Mouse (Mus musculus) neural tube, embryonic 13.5 days (tissue): ENCODE data around the gene Olfr522. TPM values are rescaled to one million over a fixed set of nuclear protein-coding genes. Genes with fewer than 3 reads are reported as not detected.
"Not testable (repeated sequence)": the region's sequence is repeated elsewhere in the genome, so short reads cannot be mapped to it uniquely, and the experiment has no call there.

Source experiments
- ATAC-seq: fragments of 200-750 bp; cut with Nextera tagmentation; 2 replicates; pipeline ENCODE4 v1.8.0; 2017; ENCODE audit warnings: low read depth, mild to moderate bottlenecking, moderate TSS enrichment, moderate library complexity
- H3K27ac ChIP-seq: fragments of 300-500 bp; sonication (generic); replicated peaks from 2 replicates; pipeline ENCODE4 v1.5.1; 2015; ENCODE audit warnings: moderate library complexity, mild to moderate bottlenecking, inconsistent platforms
- H3K27me3 ChIP-seq: fragments of 300-500 bp; sonication (generic); 2 replicates; pipeline ENCODE4 v1.6.1; 2015; ENCODE audit warnings: mild to moderate bottlenecking, inconsistent platforms
- H3K36me3 ChIP-seq: fragments of 300-500 bp; sonication (generic); 2 replicates; pipeline ENCODE4 v1.6.1; 2015; ENCODE audit warnings: mild to moderate bottlenecking, inconsistent platforms
- H3K4me1 ChIP-seq: fragments of 300-500 bp; sonication (generic); replicated peaks from 2 replicates; pipeline ENCODE4 v1.6.1; 2015; ENCODE audit warnings: inconsistent platforms
- H3K4me2 ChIP-seq: fragments of 300-500 bp; sonication (generic); 2 replicates; pipeline ENCODE4 v1.6.1; 2015; ENCODE audit warnings: inconsistent platforms, mild to moderate bottlenecking, moderate library complexity
- H3K4me3 ChIP-seq: fragments of 300-500 bp; sonication (generic); 2 replicates; pipeline ENCODE4 v1.5.1; 2015; ENCODE audit warnings: mild to moderate bottlenecking, inconsistent platforms
- H3K9ac ChIP-seq: fragments of 300-500 bp; sonication (generic); 2 replicates; pipeline ENCODE4 v1.6.1; 2015; ENCODE audit warnings: moderate library complexity, mild to moderate bottlenecking, inconsistent platforms
- H3K9me3 ChIP-seq: fragments of 300-500 bp; sonication (generic); 2 replicates; pipeline ENCODE4 v1.6.1; 2016; ENCODE audit warnings: inconsistent platforms
- WGBS: fragments of 180-500 bp; shearing (Covaris S2); methylation state at CpG from one replicate; pipeline ENCODE4 v1.1.7; 2015; 5-methylcytosine and 5-hydroxymethylcytosine counted together
- polyA plus RNA-seq: library from polyadenylated mRNA; unstranded; fragments of >200 nt; fragmentation: Nextera tagmentation; extraction: Ambion mirVana; gene quantifications from 2 replicates; pipeline ENCODE4 v1.2.1, GENCODE M21; 2015

Gene Olfr522
- polyA plus RNA-seq, 1 experiment from 2014 or later: not detected

GRCm38 (mm10) chr7:140153829-140154217 lies 10.7 kb downstream of the Olfr522 start:
- peaks cover 33% of the 10 kb centered on the region for H3K27me3 ChIP-seq
- H3K36me3 ChIP-seq: peaks cover 7% of the 10 kb centered on the region; the same call in 1 of the 2 replicates
- peak overlapping the region; percentile 75 for H3K9ac ChIP-seq
- ATAC-seq: peak; percentile 42
- peak overlapping the region; percentile 47 for H3K4me3 ChIP-seq
- H3K9me3 ChIP-seq: no peaks in the 10 kb centered on the region
- WGBS: 26% methylated on average over 4 of the region's 4 CpGs
- H3K4me1 ChIP-seq: peaks cover 27% of the 10 kb centered on the region
- H3K27ac ChIP-seq: peak overlapping the region; percentile 78; the same call in 1 of the 2 replicates
- H3K4me2 ChIP-seq: peak overlapping the region; percentile 66

- H3K27ac ChIP-seq: no peak overlapping the region
These were observed 11.2 kb downstream of the Olfr522 start for GRCm38 (mm10) chr7:140153383-140153782.

GRCm38 (mm10) chr7:140144550-140144949 lies 20.0 kb downstream of the Olfr522 start:
- Histone ChIP-seq H3K4me2 (no peak overlapping the region), H3K36me3 (peaks cover 9% of the 10 kb centered on the region; the same call in 1 of the 2 replicates), H3K4me1 (no peaks in the 10 kb centered on the region), H3K27ac (no peak overlapping the region), H3K9ac (no peak overlapping the region), H3K27me3 (no peaks in the 10 kb centered on the region), H3K9me3 (no peaks in the 10 kb centered on the region), H3K4me3 (no peak overlapping the region)
- no peak for ATAC-seq
- WGBS: 87% methylated on average over 4 of the region's 4 CpGs

More at GRCm38 (mm10) chr7:140153383-140153782, 11.2 kb downstream of the Olfr522 start:
- Histone ChIP-seq H3K4me3 (peak overlapping the region; percentile 47), H3K4me1 (peaks cover 27% of the 10 kb centered on the region), H3K9ac (peak overlapping the region; percentile 75), H3K27me3 (peaks cover 33% of the 10 kb centered on the region), H3K4me2 (peak overlapping the region; percentile 66), H3K36me3 (peaks cover 7% of the 10 kb centered on the region; the same call in 1 of the 2 replicates), H3K9me3 (no peaks in the 10 kb centered on the region)
- ATAC-seq: peak; percentile 40
- WGBS: 4% methylated on average over 28 of the region's 28 CpGs

- Histone ChIP-seq H3K36me3 (no peaks in the 10 kb centered on the region), H3K27ac (no peak overlapping the region), H3K9me3 (no peaks in the 10 kb centered on the region), H3K9ac (peak overlapping the region; percentile 38; the same call in 1 of the 2 replicates), H3K4me3 (no peak overlapping the region), H3K4me2 (no peak overlapping the region), H3K4me1 (peaks cover 14% of the 10 kb centered on the region), H3K27me3 (no peaks in the 10 kb centered on the region)
- 5% methylated on average over 14 of the region's 14 CpGs for WGBS
- ATAC-seq: no peak
These were observed 23.2 kb downstream of the Olfr522 start for GRCm38 (mm10) chr7:140141350-140141749.

- H3K27ac ChIP-seq: peak overlapping the region; percentile 83
- H3K4me3 ChIP-seq: peak overlapping the region; percentile 73
- no peaks in the 10 kb centered on the region for H3K36me3 ChIP-seq
- H3K4me1 ChIP-seq: peaks cover 14% of the 10 kb centered on the region
- under 1% methylated on average over 8 of the region's 8 CpGs for WGBS
- H3K9ac ChIP-seq: peak overlapping the region; percentile 87
- peak overlapping the region; percentile 79 for H3K4me2 ChIP-seq
- H3K27me3 ChIP-seq: no peaks in the 10 kb centered on the region
- ATAC-seq: no peak; the same call in 1 of the 2 replicates
- H3K9me3 ChIP-seq: no peaks in the 10 kb centered on the region
These were observed 26.6 kb downstream of the Olfr522 start for GRCm38 (mm10) chr7:140138021-140138310.

GRCm38 (mm10) chr7:140137135-140138020 lies 27.2 kb downstream of the Olfr522 start, which contains the start of gene Mtg1:
Gene Mtg1 (plus strand): TSS chr7:140137564.
- peaks cover 14% of the 10 kb centered on the region for H3K4me1 ChIP-seq
- H3K27me3 ChIP-seq: no peaks in the 10 kb centered on the region
- H3K9ac ChIP-seq: peak within 1 kb of the TSS; percentile 87
- no peaks in the 10 kb centered on the region for H3K36me3 ChIP-seq
- H3K27ac ChIP-seq: peak within 1 kb of the TSS; percentile 83
- WGBS: 2% methylated on average over 39 of the region's 39 CpGs
- H3K4me2 ChIP-seq: peak within 1 kb of the TSS; percentile 79
- ATAC-seq: peak; percentile 98
- H3K4me3 ChIP-seq: peak within 1 kb of the TSS; percentile 73
- no peaks in the 10 kb centered on the region for H3K9me3 ChIP-seq

- 88% methylated on average over 5 of the region's 5 CpGs for WGBS
- ATAC-seq: no peak
- peaks cover 14% of the 10 kb centered on the region for H3K4me1 ChIP-seq
- H3K4me2 ChIP-seq: no peak overlapping the region
- H3K9ac ChIP-seq: no peak overlapping the region
- H3K4me3 ChIP-seq: no peak overlapping the region
- no peak overlapping the region for H3K27ac ChIP-seq
- no peaks in the 10 kb centered on the region for H3K9me3 ChIP-seq
- H3K27me3 ChIP-seq: no peaks in the 10 kb centered on the region
- H3K36me3 ChIP-seq: peaks cover 7% of the 10 kb centered on the region; the same call in 1 of the 2 replicates
These were observed 29.3 kb downstream of the Olfr522 start for GRCm38 (mm10) chr7:140135106-140135770.

- not testable (repeated sequence) for H3K4me2 ChIP-seq, H3K4me3 ChIP-seq, H3K27me3 ChIP-seq, H3K9ac ChIP-seq, H3K27ac ChIP-seq, ATAC-seq, H3K9me3 ChIP-seq
- peaks cover 15% of the 10 kb centered on the region for H3K36me3 ChIP-seq
- 95% methylated on average over 7 of the region's 7 CpGs for WGBS
- H3K4me1 ChIP-seq: peaks cover 14% of the 10 kb centered on the region
These were observed 30.5 kb downstream of the Olfr522 start for GRCm38 (mm10) chr7:140134033-140134432.

- H3K9me3 ChIP-seq, H3K27ac ChIP-seq, H3K27me3 ChIP-seq, H3K4me1 ChIP-seq, H3K9ac ChIP-seq, H3K4me2 ChIP-seq, ATAC-seq, H3K4me3 ChIP-seq: not testable (repeated sequence)
- 95% methylated on average over 7 of the region's 7 CpGs for WGBS
- peaks cover 15% of the 10 kb centered on the region for H3K36me3 ChIP-seq
These were observed 32.4 kb downstream of the Olfr522 start for GRCm38 (mm10) chr7:140132184-140132583.

GRCm38 (mm10) chr7:140127911-140128310 lies 36.7 kb downstream of the Olfr522 start:
- Histone ChIP-seq H3K4me3 (no peak overlapping the region), H3K27me3 (no peaks in the 10 kb centered on the region), H3K9me3 (no peaks in the 10 kb centered on the region), H3K27ac (no peak overlapping the region), H3K36me3 (peaks cover 15% of the 10 kb centered on the region), H3K9ac (no peak overlapping the region), H3K4me2 (no peak overlapping the region), H3K4me1 (peaks cover 16% of the 10 kb centered on the region)
- no peak for ATAC-seq
- WGBS: 77% methylated on average over 2 of the region's 2 CpGs

- H3K27ac ChIP-seq: no peak overlapping the region
- H3K4me3 ChIP-seq: no peak overlapping the region
- no peak overlapping the region for H3K9ac ChIP-seq
- 92% methylated on average over 3 of the region's 3 CpGs for WGBS
- H3K27me3 ChIP-seq: no peaks in the 10 kb centered on the region; the same call in 1 of the 2 replicates
- no peaks in the 10 kb centered on the region for H3K9me3 ChIP-seq
- peaks cover 16% of the 10 kb centered on the region for H3K4me1 ChIP-seq
- H3K4me2 ChIP-seq: peak overlapping the region; percentile 11; the same call in 1 of the 2 replicates
- H3K36me3 ChIP-seq: peaks cover 15% of the 10 kb centered on the region
- no peak for ATAC-seq
These were observed 37.6 kb downstream of the Olfr522 start for GRCm38 (mm10) chr7:140126934-140127333.

GRCm38 (mm10) chr7:140126022-140126350 lies 38.6 kb downstream of the Olfr522 start:
- 11% methylated on average over 5 of the region's 5 CpGs for WGBS
- Histone ChIP-seq H3K36me3 (peaks cover 15% of the 10 kb centered on the region), H3K9ac (peak overlapping the region; percentile 76), H3K4me1 (peaks cover 16% of the 10 kb centered on the region), H3K27me3 (no peaks in the 10 kb centered on the region; the same call in 1 of the 2 replicates), H3K4me2 (peak overlapping the region; percentile 66), H3K27ac (no peak overlapping the region), H3K4me3 (peak overlapping the region; percentile 60), H3K9me3 (no peaks in the 10 kb centered on the region)
- ATAC-seq: peak; percentile 37
